Mouse (Mus musculus): Measurements from ENCODE around the gene Mt1. TPM values are rescaled to one million over a fixed set of nuclear protein-coding genes. Genes with fewer than 3 reads are reported as not detected.

The Mt1 gene
- total RNA-seq, 2 experiments from 2014 or later = 40.5 to 51.0 TPM

DNA sequence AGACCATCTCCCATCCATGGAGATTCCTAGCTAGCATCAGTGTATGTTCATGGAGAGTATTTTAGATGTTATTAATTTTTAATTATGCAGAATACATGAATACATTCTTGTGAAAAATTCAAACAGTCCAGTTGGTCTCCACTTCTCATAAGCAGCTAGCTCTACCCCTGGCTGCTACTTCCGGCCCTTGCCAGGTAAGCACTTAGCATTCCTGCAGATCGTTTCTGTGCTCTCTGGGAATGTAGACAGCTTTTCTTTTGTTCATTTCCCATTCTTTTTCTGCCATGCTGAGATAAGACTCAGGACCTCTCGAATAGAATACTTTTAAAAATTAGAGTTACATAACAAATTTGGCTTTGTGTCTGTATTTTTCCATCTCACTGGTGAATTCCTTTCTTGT lies 25.2 kb downstream of the Mt1 start:
- DNase-seq = no peak
- intact Hi-C loops (cut with DNase I) = no loop called here

DNA sequence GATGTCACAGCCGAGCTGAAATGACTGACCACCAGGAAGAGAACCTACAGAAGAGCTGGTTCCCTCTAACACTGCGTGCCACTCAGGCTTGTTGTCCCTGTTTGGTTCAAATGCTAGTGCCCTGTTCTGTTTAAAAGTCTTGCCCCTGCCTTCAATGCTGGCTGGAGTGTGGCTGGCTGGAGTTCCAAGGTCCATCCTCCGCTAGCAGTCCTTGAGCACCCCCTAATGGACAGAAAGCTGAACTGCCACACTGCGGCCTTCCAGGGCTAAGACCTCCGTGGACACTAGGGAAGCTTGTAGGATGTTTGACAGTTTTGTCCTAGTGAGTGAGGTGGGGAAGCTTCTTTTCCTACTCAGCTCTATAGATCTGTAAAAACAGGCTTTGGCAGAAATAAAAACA lies 26.9 kb downstream of the Mt1 start:
- peak; percentile 77 for DNase-seq
- intact Hi-C loops (cut with DNase I) = no loop called here

DNA sequence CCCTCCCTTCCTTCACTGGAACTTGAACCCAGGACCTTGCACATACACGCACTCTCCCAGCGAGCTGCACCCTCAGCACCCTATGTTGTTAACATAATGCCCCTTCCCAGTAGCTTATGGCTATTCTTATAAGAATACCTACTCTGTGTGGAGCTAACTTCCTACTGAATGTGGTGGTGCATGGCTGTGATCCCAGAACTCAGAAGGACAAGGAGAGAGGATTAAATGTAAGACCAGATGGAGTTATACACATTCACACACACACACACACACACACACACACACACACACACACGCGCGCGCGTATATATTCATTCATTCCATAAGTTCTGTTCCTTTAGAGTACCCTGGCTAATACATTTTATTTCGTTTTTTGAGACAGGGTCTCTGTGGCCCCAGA lies 27.4 kb downstream of the Mt1 start:
- intact Hi-C loops (cut with DNase I) = no loop called here
- no peak for DNase-seq

DNA sequence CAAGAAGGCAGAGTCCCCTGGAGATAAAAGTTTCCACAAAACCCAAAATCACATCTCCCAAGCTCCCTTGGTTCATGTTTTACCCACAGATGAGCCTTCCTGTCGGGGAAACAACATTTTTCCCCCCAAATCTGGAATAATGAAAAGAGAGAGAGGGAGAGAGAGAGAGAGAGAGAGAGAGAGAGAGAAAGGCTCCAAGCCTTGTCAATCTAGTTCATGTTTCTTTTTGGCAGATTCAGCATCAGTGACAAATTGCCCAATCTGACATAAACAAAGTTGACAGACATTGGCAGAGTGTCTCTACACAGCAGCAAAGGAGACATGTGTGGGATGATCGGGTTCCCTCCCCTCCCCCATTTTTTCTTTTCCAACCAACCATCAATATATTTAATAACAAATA lies 28.6 kb downstream of the Mt1 start:
- intact Hi-C loops (cut with DNase I) = no loop called here

DNA sequence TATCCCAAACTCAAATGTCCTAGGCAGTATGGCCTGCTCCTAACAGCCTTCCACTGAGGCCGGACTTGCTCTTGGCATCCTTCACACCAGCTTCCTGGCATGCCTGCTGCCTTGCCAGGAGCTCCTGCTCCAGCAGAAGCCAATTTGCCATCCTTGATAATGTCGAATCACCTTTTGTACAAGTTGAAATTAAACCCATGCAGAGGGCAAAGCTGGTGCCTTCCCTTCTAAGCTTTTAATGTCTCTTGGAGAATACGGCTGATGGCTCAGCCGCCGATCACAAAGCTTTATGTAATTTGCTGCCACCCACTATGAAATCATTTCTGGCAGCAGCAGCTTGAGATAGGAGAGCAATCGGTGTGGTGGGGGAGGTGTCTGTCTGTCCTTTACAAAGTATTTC lies 30.8 kb downstream of the Mt1 start:
- intact Hi-C loops (cut with DNase I) = no loop called here
- peak; percentile 31 for DNase-seq

More for the DNA sequence above, 28.6 kb downstream of the Mt1 start:
- DNase-seq = no peak

DNA sequence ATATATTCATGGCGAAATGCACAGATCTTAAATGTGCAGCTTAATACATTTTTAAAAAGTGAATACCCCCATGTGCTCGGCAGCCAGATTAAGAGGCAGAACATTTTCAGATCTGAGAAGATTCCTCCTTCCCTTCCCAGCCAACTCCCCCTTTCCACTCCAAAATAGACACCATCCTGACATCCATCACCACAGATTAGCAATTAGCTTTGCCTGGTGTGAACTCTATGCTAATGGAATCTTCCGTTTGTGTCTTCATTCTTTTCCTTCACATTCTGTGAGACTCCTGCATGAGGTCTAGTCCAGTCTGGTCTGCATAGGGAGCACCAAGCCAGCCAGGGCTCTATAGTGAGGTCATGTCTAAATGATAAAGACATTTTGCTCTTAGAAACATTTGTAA lies 31.3 kb downstream of the Mt1 start:
- DNase-seq = no peak
- intact Hi-C loops (cut with DNase I) = no loop called here

DNA sequence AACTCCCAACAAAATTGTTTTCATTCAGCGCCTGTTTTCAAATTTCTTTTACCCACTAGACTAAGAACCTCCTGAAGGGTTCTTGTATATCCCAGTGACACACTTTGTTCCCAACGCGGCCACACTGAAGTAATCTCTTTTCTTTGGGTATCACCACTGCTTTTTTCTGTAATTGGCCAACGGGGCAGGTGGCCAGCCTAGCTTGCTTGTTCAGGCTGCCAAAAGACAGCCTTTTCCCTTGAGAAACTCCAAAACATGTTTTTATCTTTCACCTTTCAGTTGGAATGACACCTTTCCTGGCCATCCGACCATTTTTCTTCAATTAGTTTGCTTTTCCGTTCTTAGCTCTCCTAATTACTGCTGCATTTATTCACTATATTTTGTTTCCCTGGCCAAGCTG lies 34.9 kb downstream of the Mt1 start:
- intact Hi-C loops (cut with DNase I) = no loop called here
- no peak for DNase-seq

DNA sequence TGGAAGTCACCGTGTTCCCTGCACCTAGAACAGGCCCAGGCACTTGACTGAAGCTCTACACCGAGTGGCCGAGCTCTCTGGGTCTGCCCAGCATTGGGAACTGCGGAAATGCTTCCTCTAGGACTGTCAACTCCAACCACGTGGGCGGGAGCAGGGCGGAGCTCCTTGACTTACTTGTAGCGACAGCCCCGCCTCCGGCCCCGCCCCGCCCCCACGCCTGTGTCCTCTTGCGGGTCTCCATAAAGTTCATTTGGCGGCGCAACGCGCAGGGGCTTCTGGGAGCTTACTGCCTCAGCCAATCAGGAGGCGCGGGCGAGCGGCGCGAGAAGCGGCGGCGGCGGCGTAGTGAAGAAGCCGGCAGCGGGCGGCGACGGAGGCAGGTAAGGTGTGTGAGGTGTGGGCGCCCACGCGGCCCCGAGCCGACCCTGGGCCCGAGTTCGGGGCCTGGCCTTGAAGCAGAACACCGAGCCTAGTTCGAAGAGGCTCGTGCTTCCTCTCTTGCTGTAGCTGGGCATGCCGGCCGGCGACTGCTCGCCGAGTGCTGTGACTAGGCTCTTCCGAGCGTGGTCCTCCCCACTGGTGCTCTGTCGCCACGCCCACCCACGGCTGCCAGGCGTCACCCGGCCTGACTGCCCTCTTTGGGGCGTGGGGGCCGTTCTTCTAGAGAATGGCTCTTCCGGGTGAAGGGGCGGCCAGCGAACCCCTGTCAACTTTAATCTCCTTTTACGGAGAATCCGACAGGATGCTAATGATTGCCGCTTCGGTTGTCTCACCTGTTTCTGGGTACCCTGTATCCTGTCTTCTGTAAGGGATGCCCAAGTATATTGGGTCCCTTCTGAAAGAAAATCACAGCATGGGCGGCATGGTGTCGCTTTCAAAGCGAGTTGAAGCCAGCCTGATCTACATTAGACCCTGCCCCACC lies 35.6 kb downstream of the Mt1 start, which contains the start of gene Nup93:
TSS of gene Nup93 (plus strand) at position 313 of the 922 bp plus-strand sequence.
- intact Hi-C loops (cut with DNase I) = no loop called here
- DNase-seq = peak; percentile 100

DNA sequence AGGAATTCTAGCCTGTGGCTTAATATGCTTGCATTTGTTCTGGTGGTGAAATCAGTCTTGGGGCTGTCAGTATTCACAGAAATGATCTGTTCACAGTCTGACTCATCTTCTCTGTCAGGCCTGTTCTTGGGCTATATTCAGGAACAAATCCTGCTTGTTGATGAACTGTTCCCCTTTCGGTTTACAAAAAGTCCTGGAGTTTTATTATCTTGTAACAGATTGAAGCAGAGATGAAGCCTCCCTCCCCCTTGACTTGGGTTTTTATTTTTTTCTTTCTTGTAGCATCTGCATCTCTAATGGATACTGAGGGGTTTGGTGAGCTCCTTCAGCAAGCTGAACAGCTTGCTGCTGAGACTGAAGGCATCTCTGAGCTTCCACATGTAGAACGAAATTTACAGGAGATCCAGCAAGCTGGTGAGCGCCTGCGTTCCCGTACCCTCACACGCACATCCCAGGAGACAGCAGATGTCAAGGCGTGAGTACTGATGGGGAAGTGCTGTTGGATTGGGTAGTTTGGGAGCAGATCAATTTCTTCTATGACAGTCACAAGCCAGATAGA lies 48.6 kb downstream of the Mt1 start:
- no peak for DNase-seq
- intact Hi-C loops (cut with DNase I) = no loop called here

Other genes with a start within 250 kb of the Mt1 start
- gene Amfr, start 166.2 kb upstream of the Mt1 start, total RNA-seq (2021) = 100 to 1,000 TPM; 111 to 113 TPM
- gene Nudt21, start 142.1 kb upstream of the Mt1 start, total RNA-seq (2021) = 10 to 100 TPM; 74.9 to 79.0 TPM
- 10 to 100 TPM; 23.6 to 25.8 TPM for gene Ogfod1, start 141.9 kb upstream of the Mt1 start, total RNA-seq (2021)
- 10 to 100 TPM; 15.8 to 16.1 TPM for gene Bbs2, start 80.2 kb upstream of the Mt1 start, total RNA-seq (2021)
- not detected for gene Mt4, start 41.9 kb upstream of the Mt1 start, total RNA-seq (2021)
- 100 to 1,000 TPM; 204 to 210 TPM for gene Mt3, start 26.5 kb upstream of the Mt1 start, total RNA-seq (2021)
- 10 to 100 TPM; 48.9 to 50.5 TPM for gene Mt2, start 6.4 kb upstream of the Mt1 start, total RNA-seq (2021)
- gene Nup93, start 35.5 kb downstream of the Mt1 start, total RNA-seq (2021) = 10 to 100 TPM; 51.0 to 52.1 TPM
- gene Slc12a3, start 150.1 kb downstream of the Mt1 start, total RNA-seq (2021) = under 1 TPM; 0.28 to 0.54 TPM
- 10 to 100 TPM; 34.4 to 36.1 TPM for gene Herpud1, start 207.4 kb downstream of the Mt1 start, total RNA-seq (2021)